Mouse (Mus musculus): Measurements from ENCODE around the gene Slc6a8. TPM values are rescaled to one million over a fixed set of nuclear protein-coding genes. Genes with fewer than 3 reads are reported as not detected.
A peak's percentile ranks its signal among the peaks of the same experiment; 100 is the strongest.

Slc6a8 gene
- polyA plus RNA-seq, 1 experiment from 2014 or later: 7.0 TPM

DNA sequence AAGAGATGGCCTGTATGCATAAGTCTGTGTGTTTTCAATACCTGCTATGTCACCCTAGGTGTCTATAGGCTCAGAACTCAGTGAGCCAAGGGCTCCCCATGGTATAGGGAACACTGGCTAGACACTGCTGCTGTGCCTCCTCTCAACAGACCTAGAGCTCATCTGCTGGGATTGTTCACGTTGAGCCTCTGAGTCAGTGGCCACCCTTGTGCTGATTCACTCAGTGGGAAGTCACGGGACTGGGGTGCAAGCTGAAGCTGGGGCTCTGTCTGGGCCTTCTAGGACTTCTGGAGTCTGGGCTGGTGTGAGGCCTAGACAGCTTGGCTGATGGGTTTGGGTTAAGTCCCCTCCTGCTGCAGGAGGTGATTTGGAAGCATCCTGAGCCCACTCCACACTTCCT is 2.3 kb downstream of the Slc6a8 start:
- no peak overlapping the region; the same call in 1 of the 2 replicates for H3K27ac ChIP-seq (ENCODE audit: low read length)
- H3K27me3 ChIP-seq (ENCODE audit: insufficient read depth, low read length): no peaks in the 10 kb centered on the region; the same call in 1 of the 2 replicates
- H3K4me1 ChIP-seq (ENCODE audit: insufficient read depth, low read length): peaks cover 11% of the 10 kb centered on the region
- peak overlapping the region; percentile 64 for H3K4me2 ChIP-seq (replicated peaks; ENCODE audit: low read depth, low read length)
- H3K36me3 ChIP-seq (ENCODE audit: insufficient read depth, low read length): 0 out of 2 replicates have a peak, but pooled peaks cover 14% of the 10 kb centered on the region
- H3K9me3 ChIP-seq (ENCODE audit: low read length): no peaks in the 10 kb centered on the region
- peak overlapping the region; percentile 80; the same call in 1 of the 2 replicates for H3K9ac ChIP-seq (replicated peaks; ENCODE audit: low read length)
- H3K4me3 ChIP-seq (ENCODE audit: low read length): peak overlapping the region; percentile 65
- WGBS: 74% methylated on average over 2 of the region's 2 CpGs
- no peak for ATAC-seq (ENCODE audit: low FRiP score, low TSS enrichment)

DNA sequence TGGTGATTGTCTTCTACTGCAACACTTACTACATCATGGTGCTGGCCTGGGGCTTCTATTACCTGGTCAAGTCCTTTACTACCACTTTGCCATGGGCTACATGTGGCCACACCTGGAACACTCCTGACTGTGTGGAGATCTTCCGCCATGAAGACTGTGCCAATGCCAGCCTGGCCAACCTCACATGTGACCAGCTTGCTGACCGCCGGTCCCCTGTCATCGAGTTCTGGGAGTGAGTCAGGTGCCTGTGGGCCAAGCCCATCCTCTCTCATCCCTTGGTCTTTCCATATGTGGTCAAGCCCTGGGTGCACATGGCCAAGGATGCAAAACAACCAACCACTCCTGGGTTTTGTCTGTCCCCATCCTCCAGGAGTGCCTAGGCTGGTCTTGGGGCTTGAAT is 3.7 kb downstream of the Slc6a8 start:
- H3K4me1 ChIP-seq (ENCODE audit: insufficient read depth, low read length): peaks cover 11% of the 10 kb centered on the region

DNA sequence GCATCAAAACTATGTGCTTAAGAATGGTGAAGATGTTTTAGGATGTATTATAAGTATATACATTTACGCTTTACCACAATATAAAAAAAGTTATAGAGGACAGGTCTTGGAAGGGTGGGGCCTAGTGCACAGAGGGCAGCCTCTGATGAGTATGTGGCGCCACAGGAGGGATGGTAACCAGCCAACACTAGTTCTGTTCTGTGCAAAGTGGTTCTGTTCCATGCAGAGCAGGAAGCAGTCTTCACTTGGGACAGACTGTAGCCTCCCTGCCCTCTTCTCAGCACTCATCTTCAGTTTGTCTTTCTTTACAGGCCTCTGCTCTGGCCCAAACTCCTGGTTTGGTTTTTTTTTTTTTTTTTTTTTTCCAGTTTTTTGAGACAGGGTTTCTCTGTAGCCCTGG is 11.2 kb downstream of the Slc6a8 start:
- H3K4me2 ChIP-seq (replicated peaks; ENCODE audit: low read depth, low read length): no peak overlapping the region
- H3K9me3 ChIP-seq (ENCODE audit: low read length): no peaks in the 10 kb centered on the region
- ATAC-seq (ENCODE audit: low FRiP score, low TSS enrichment): no peak
- H3K27ac ChIP-seq (ENCODE audit: low read length): no peak overlapping the region
- no peak overlapping the region for H3K9ac ChIP-seq (replicated peaks; ENCODE audit: low read length)
- H3K27me3 ChIP-seq (ENCODE audit: insufficient read depth, low read length): no peaks in the 10 kb centered on the region; the same call in 1 of the 2 replicates
- 84% methylated on average over 2 of the region's 2 CpGs for WGBS
- H3K4me3 ChIP-seq (ENCODE audit: low read length): no peak overlapping the region
- no peaks in the 10 kb centered on the region for H3K4me1 ChIP-seq (ENCODE audit: insufficient read depth, low read length)
- H3K36me3 ChIP-seq (ENCODE audit: insufficient read depth, low read length): 0 out of 2 replicates have a peak, but pooled peaks cover 29% of the 10 kb centered on the region

More for the DNA sequence above, 3.7 kb downstream of the Slc6a8 start:
- Histone ChIP-seq H3K9me3 (ENCODE audit: low read length) (no peaks in the 10 kb centered on the region), H3K9ac (replicated peaks; ENCODE audit: low read length) (no peak overlapping the region), H3K27me3 (ENCODE audit: insufficient read depth, low read length) (no peaks in the 10 kb centered on the region), H3K27ac (ENCODE audit: low read length) (no peak overlapping the region), H3K36me3 (ENCODE audit: insufficient read depth, low read length) (0 out of 2 replicates have a peak, but pooled peaks cover 14% of the 10 kb centered on the region), H3K4me2 (replicated peaks; ENCODE audit: low read depth, low read length) (no peak overlapping the region), H3K4me3 (ENCODE audit: low read length) (no peak overlapping the region)
- ATAC-seq (ENCODE audit: low FRiP score, low TSS enrichment): no peak
- WGBS: 95% methylated on average over 4 of the region's 4 CpGs

DNA sequence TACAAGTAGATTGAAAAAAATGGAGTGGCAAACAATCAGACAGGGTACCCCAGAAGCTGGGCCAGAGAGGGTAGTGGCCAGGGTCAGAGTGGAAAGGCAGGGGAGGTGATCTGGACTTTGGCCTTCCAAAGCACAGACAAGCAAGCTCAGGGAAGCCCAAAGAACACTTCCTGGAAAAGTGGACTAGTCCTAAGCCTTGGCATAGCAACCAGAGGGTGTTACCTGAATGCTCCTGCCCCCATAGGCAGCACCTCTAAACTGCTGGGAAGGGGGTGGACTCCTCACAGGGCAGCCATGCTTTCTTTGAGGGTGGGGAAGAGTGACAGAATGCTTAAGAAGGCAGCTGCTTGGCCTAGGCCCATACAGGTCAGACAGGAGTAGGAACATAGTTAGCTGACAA is 12.0 kb downstream of the Slc6a8 start:
- H3K4me1 ChIP-seq (ENCODE audit: insufficient read depth, low read length): no peaks in the 10 kb centered on the region
- no peak overlapping the region for H3K4me2 ChIP-seq (replicated peaks; ENCODE audit: low read depth, low read length)
- H3K27ac ChIP-seq (ENCODE audit: low read length): no peak overlapping the region
- H3K9me3 ChIP-seq (ENCODE audit: low read length): no peaks in the 10 kb centered on the region
- no peak for ATAC-seq (ENCODE audit: low FRiP score, low TSS enrichment)
- H3K9ac ChIP-seq (replicated peaks; ENCODE audit: low read length): no peak overlapping the region
- H3K36me3 ChIP-seq (ENCODE audit: insufficient read depth, low read length): peaks cover 28% of the 10 kb centered on the region; the same call in 1 of the 2 replicates
- H3K4me3 ChIP-seq (ENCODE audit: low read length): no peak overlapping the region
- H3K27me3 ChIP-seq (ENCODE audit: insufficient read depth, low read length): no peaks in the 10 kb centered on the region; the same call in 1 of the 2 replicates

DNA sequence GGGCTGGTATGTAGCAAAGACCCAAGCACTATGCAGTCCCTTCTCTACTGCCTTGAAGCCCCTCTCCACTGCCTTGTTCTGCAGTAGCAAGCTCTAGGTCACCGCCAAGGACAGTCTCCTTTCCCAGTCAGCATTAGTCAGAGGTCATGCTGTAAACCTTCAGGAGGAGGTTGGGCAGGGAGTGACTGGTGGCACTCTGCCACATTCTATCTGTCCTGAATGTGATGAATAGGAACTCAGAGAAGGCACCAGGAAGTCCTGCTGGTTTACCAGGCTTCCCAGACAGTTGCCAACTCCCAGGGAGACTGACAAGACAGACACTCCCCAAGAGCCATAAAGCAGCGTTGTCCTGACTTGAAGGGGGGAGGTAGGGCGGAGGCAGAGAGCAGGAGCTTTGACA is 12.7 kb downstream of the Slc6a8 start:
- Histone ChIP-seq H3K27ac (ENCODE audit: low read length) (0 out of 2 replicates have a peak overlapping the region, but pooled peaks have one; percentile 10), H3K4me3 (ENCODE audit: low read length) (no peak overlapping the region), H3K36me3 (ENCODE audit: insufficient read depth, low read length) (peaks cover 26% of the 10 kb centered on the region; the same call in 1 of the 2 replicates), H3K9ac (replicated peaks; ENCODE audit: low read length) (no peak overlapping the region), H3K4me1 (ENCODE audit: insufficient read depth, low read length) (no peaks in the 10 kb centered on the region), H3K9me3 (ENCODE audit: low read length) (no peaks in the 10 kb centered on the region), H3K4me2 (replicated peaks; ENCODE audit: low read depth, low read length) (no peak overlapping the region), H3K27me3 (ENCODE audit: insufficient read depth, low read length) (no peaks in the 10 kb centered on the region; the same call in 1 of the 2 replicates)
- WGBS: 60% methylated on average over 3 of the region's 3 CpGs
- no peak for ATAC-seq (ENCODE audit: low FRiP score, low TSS enrichment)

DNA sequence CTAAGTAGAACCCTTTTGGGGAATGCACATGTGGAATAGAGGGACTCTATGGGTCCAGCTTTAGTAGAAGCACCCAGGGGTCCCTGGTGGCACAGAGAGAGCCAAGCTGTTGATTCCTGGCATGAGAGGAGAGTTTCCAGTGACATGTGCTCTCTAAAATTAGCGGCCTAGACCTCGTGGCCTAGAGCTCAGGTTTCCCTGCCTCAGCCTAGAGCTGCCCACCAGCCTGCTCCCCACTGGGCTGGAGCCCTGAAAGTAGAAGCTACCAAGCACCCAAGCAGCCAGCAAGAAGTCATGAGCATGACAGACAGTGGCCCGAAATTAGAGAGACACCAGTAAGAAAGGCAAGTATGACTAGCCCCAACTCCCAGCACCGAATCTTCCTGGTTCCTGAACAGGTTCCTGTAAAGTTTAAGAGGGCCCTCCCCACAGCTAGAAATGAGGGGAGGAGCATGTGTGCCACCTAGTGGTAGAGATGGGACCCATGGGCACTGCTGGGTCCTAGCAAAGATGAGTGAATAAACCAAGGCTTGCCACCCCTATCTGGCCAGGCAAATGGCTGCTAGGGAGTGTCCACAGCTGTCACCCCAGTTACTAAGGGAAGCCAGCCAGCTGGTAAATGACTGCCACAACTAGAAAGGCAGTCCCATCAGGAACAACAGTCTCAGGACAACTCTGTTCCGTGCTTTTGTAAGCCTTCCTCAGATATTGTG is 18.1 kb downstream of the Slc6a8 start:
- WGBS: 50% methylated on average over 5 of the region's 5 CpGs
- no peak overlapping the region for H3K27ac ChIP-seq (ENCODE audit: low read length)
- H3K4me1 ChIP-seq (ENCODE audit: insufficient read depth, low read length): no peaks in the 10 kb centered on the region
- H3K9ac ChIP-seq (replicated peaks; ENCODE audit: low read length): no peak overlapping the region
- no peaks in the 10 kb centered on the region for H3K9me3 ChIP-seq (ENCODE audit: low read length)
- no peak overlapping the region for H3K4me2 ChIP-seq (replicated peaks; ENCODE audit: low read depth, low read length)
- H3K36me3 ChIP-seq (ENCODE audit: insufficient read depth, low read length): peaks cover 14% of the 10 kb centered on the region; the same call in 1 of the 2 replicates
- 0 out of 2 replicates have a peak, but pooled peaks have one; percentile 57 for ATAC-seq (ENCODE audit: low FRiP score, low TSS enrichment)
- no peak overlapping the region for H3K4me3 ChIP-seq (ENCODE audit: low read length)
- H3K27me3 ChIP-seq (ENCODE audit: insufficient read depth, low read length): no peaks in the 10 kb centered on the region

DNA sequence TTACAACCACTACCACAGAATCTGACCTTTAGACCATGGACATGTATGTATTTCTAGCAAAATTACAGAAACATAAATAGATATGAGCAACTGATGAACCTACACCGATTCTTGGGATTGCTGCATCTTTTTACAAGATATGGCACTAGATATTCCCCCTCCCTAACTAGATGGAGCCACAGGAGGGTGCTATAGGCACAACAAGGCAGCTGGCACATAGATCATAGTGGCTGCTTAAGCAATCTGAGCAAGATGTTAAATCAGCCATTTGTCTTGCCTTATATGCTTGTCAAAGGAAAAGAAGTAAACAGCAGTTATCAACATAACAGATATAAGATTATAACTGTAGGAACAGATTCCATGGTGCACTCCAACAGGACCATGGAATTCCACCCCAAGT is 27.5 kb downstream of the Slc6a8 start:
- Histone ChIP-seq H3K4me3 (ENCODE audit: low read length) (no peak overlapping the region), H3K9ac (replicated peaks; ENCODE audit: low read length) (no peak overlapping the region), H3K4me2 (replicated peaks; ENCODE audit: low read depth, low read length) (no peak overlapping the region), H3K4me1 (ENCODE audit: insufficient read depth, low read length) (no peaks in the 10 kb centered on the region), H3K27me3 (ENCODE audit: insufficient read depth, low read length) (peaks cover 3% of the 10 kb centered on the region; the same call in 1 of the 2 replicates), H3K9me3 (ENCODE audit: low read length) (no peaks in the 10 kb centered on the region), H3K27ac (ENCODE audit: low read length) (no peak overlapping the region), H3K36me3 (ENCODE audit: insufficient read depth, low read length) (0 out of 2 replicates have a peak, but pooled peaks cover 7% of the 10 kb centered on the region)
- 83% methylated on average over 1 of the region's 1 CpGs for WGBS
- ATAC-seq (ENCODE audit: low FRiP score, low TSS enrichment): no peak

DNA sequence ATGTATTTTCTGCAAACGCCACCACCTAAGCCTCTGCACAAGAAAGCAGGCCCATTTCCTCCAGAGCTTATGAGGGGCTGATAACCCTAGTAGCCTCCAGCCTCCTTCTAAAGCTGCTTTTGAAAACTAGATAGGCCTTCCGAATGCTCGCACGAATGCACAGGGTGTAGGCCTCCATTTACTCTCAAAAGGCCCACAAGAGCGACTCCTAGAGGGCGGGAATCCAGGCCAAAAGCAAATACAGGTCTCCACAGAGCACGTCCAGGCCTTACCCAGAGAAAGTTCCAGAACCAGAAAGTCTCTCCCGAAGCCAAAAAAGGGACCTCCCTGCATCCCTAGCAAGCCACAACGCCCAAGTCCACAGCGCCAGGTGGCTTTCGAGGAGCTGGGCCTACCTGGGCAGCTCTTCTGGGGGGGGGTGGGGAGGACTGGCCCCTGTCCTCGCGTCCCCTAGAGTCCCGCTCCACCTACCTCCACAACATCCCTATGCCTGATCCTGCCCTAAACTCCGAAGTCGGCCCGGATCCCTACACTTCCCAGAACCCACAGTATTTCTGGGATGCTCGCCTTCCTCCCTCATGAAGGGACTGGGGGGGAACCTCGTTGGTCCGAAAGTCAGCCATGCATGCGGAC is 42.6 kb downstream of the Slc6a8 start:
- Histone ChIP-seq H3K36me3 (ENCODE audit: insufficient read depth, low read length) (no peaks in the 10 kb centered on the region), H3K27ac (ENCODE audit: low read length) (peak overlapping the region; percentile 79), H3K4me2 (replicated peaks; ENCODE audit: low read depth, low read length) (peak overlapping the region; percentile 65), H3K9me3 (ENCODE audit: low read length) (no peaks in the 10 kb centered on the region), H3K9ac (replicated peaks; ENCODE audit: low read length) (peak overlapping the region; percentile 70), H3K4me1 (ENCODE audit: insufficient read depth, low read length) (peaks cover 29% of the 10 kb centered on the region), H3K27me3 (ENCODE audit: insufficient read depth, low read length) (no peaks in the 10 kb centered on the region; the same call in 1 of the 2 replicates), H3K4me3 (ENCODE audit: low read length) (peak overlapping the region; percentile 62)
- WGBS: 34% methylated on average over 21 of the region's 21 CpGs
- peak; percentile 20; the same call in 1 of the 2 replicates for ATAC-seq (ENCODE audit: low FRiP score, low TSS enrichment)

DNA sequence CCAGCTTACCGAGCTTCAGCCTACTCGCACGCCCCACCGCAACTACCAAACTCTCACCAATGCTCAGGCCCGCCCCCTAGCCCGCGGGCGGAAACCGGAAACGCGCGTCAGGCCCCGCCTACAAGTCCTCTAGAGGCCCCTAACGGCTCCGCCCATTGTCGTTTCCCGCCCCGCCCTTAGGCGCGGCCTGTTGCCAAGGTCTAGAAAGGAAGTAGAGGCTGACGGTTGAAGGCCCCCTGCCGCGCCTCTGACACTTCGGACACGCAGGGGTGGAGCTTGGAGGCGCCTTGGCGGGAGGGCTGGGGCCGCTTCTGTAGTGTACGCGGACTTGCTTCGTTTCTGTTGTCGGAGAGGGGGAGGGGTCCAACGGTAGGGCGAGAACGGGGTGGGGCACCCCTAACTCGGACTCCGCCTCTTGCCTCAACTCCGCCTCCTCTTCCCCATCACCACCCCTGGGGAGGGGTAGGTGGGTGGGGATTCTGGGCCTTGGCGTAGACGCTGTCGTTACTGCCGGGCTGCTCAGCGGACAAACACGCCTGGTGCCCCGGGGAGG is 43.2 kb downstream of the Slc6a8 start, which contains the start of the genes Bcap31 and Abcd1:
Gene Bcap31, minus strand, starts transcription at position 67 of the 553 bp plus-strand sequence.
Gene Abcd1, plus strand, starts transcription at position 489 of the 553 bp plus-strand sequence.
- Histone ChIP-seq H3K36me3 (ENCODE audit: insufficient read depth, low read length) (no peaks in the 10 kb centered on the region), H3K4me2 (replicated peaks; ENCODE audit: low read depth, low read length) (peak within 1 kb of the TSS; percentile 65), H3K27me3 (ENCODE audit: insufficient read depth, low read length) (no peaks in the 10 kb centered on the region; the same call in 1 of the 2 replicates), H3K4me3 (ENCODE audit: low read length) (peak within 1 kb of the TSS; percentile 62), H3K27ac (ENCODE audit: low read length) (peak within 1 kb of the TSS; percentile 79), H3K9me3 (ENCODE audit: low read length) (no peaks in the 10 kb centered on the region), H3K9ac (replicated peaks; ENCODE audit: low read length) (peak within 1 kb of the TSS; percentile 70), H3K4me1 (ENCODE audit: insufficient read depth, low read length) (peaks cover 29% of the 10 kb centered on the region)
- ATAC-seq (ENCODE audit: low FRiP score, low TSS enrichment): peak; percentile 96
- 26% methylated on average over 41 of the region's 45 CpGs for WGBS

Measured in kidney, embryonic 16.5 days (tissue).